Mouse (Mus musculus) lung, postnatal 0 days (tissue): ENCODE data around the gene Nipal1. TPM values are rescaled to one million over a fixed set of nuclear protein-coding genes. Genes with fewer than 3 reads are reported as not detected.

Experiments used
- ATAC-seq: fragments of 200-750 bp; cut with Nextera tagmentation; 2 replicates; pipeline ENCODE4 v1.8.0; 2017; ENCODE audit warnings: moderate library complexity
- DNase-seq: peaks from one replicate; pipeline ENCODE4 v3.0.0-alpha.2; 2016; ENCODE audit warnings: low spot score
- H3K27ac ChIP-seq: fragments of 300-500 bp; sonication (generic); 2 replicates; pipeline ENCODE4 v1.5.1; 2014; ENCODE audit warnings: antibody characterized with exemption, mild to moderate bottlenecking, low read length, mixed read lengths
- H3K27me3 ChIP-seq: fragments of 300-500 bp; sonication (generic); replicated peaks from 2 replicates; pipeline ENCODE4 v1.6.1; 2014; ENCODE audit warnings: low read length, mixed read lengths; ENCODE audit not compliant: insufficient read depth
- H3K36me3 ChIP-seq: fragments of 300-500 bp; sonication (generic); 2 replicates; pipeline ENCODE4 v1.6.1; 2014; ENCODE audit warnings: low read length, mixed read lengths; ENCODE audit not compliant: insufficient read depth
- H3K4me1 ChIP-seq: fragments of 300-500 bp; sonication (generic); 2 replicates; pipeline ENCODE4 v1.6.1; 2014; ENCODE audit warnings: antibody characterized with exemption, low read depth, low read length, mixed read lengths; ENCODE audit not compliant: insufficient read depth
- H3K4me2 ChIP-seq: fragments of 300-500 bp; sonication (generic); replicated peaks from 2 replicates; pipeline ENCODE4 v1.6.1; 2014; ENCODE audit warnings: low read depth, mild to moderate bottlenecking, low read length, moderate library complexity, mixed read lengths
- H3K4me3 ChIP-seq: fragments of 300-500 bp; sonication (generic); 2 replicates; pipeline ENCODE4 v1.5.1; 2014; ENCODE audit warnings: low read depth, low read length
- H3K9ac ChIP-seq: fragments of 300-500 bp; sonication (generic); replicated peaks from 2 replicates; pipeline ENCODE4 v1.6.1; 2014; ENCODE audit warnings: low read depth, mild to moderate bottlenecking
- H3K9me3 ChIP-seq: fragments of 300-500 bp; sonication (generic); 2 replicates; pipeline ENCODE4 v1.6.1; 2016; ENCODE audit warnings: low read length, mixed read lengths
- CTCF ChIP-seq: IDR thresholded peaks from 2 replicates; pipeline ENCODE4 v1.5.1; 2016; ENCODE audit warnings: antibody characterized with exemption, mild to moderate bottlenecking
- EP300 ChIP-seq: IDR thresholded peaks from 2 replicates; pipeline ENCODE4 v1.6.1; 2016; ENCODE audit warnings: antibody characterized with exemption, mild to moderate bottlenecking, control low read depth
- WGBS: fragments of 180-500 bp; shearing (Covaris S2); extraction: QIAGEN DNeasy Blood & Tissue Kit; methylation state at CpG from one replicate; pipeline ENCODE4 v1.1.7; 2014; 5-methylcytosine and 5-hydroxymethylcytosine counted together
- polyA plus RNA-seq: library from polyadenylated mRNA; unstranded; fragments of >200 nt; fragmentation: Nextera tagmentation; extraction: Ambion mirVana; gene quantifications from 2 replicates; pipeline ENCODE4 v1.2.1, GENCODE M21; 2015

The Nipal1 gene
- polyA plus RNA-seq, result 11.0 TPM in 2 replicates

GRCm38 (mm10) chr5:72647418-72647907 lies at the start of gene Nipal1:
Gene Nipal1 (plus strand): TSS chr5:72647795.
- WGBS, result under 1% methylated on average over 25 of the region's 25 CpGs
- peak within 1 kb of the TSS; percentile 59 for H3K27ac ChIP-seq
- TF ChIP-seq EP300 (no peak), CTCF (peak; percentile 39)
- H3K4me3 ChIP-seq, result peak within 1 kb of the TSS; percentile 48
- no peaks in the 10 kb centered on the region for H3K4me1 ChIP-seq
- no peaks in the 10 kb centered on the region for H3K27me3 ChIP-seq
- H3K9ac ChIP-seq, result peak within 1 kb of the TSS; percentile 39; the same call in 1 of the 2 replicates
- H3K4me2 ChIP-seq, result peak within 1 kb of the TSS; percentile 79
- ATAC-seq, result peak; percentile 95
- H3K9me3 ChIP-seq, result no peaks in the 10 kb centered on the region
- peak; percentile 92 for DNase-seq
- no peaks in the 10 kb centered on the region for H3K36me3 ChIP-seq

- TF ChIP-seq EP300 (no peak), CTCF (peak; percentile 68)
- peak; percentile 63 for DNase-seq
- Histone ChIP-seq H3K4me3 (no peak overlapping the region), H3K4me2 (no peak overlapping the region), H3K27me3 (no peaks in the 10 kb centered on the region), H3K4me1 (no peaks in the 10 kb centered on the region), H3K9ac (no peak overlapping the region), H3K9me3 (no peaks in the 10 kb centered on the region), H3K27ac (no peak overlapping the region), H3K36me3 (no peaks in the 10 kb centered on the region)
- 12% methylated on average over 5 of the region's 5 CpGs for WGBS
- ATAC-seq, result peak; percentile 44
Measured at GRCm38 (mm10) chr5:72601006-72601405, 46.6 kb upstream of the Nipal1 start.

- no peak overlapping the region for H3K27ac ChIP-seq
- DNase-seq, result no peak
- no peak overlapping the region for H3K4me3 ChIP-seq
- H3K9ac ChIP-seq, result no peak overlapping the region
- H3K9me3 ChIP-seq, result no peaks in the 10 kb centered on the region
- no peak for ATAC-seq
- WGBS, result 80% methylated on average over 4 of the region's 4 CpGs
- no peaks in the 10 kb centered on the region for H3K36me3 ChIP-seq
- H3K4me1 ChIP-seq, result no peaks in the 10 kb centered on the region
- H3K4me2 ChIP-seq, result no peak overlapping the region
- no peaks in the 10 kb centered on the region for H3K27me3 ChIP-seq
- TF ChIP-seq EP300 (no peak), CTCF (no peak)
Measured at GRCm38 (mm10) chr5:72603138-72603537, 44.5 kb upstream of the Nipal1 start.

- TF ChIP-seq CTCF, result no peak
- no peak for TF ChIP-seq EP300
- no peak overlapping the region for H3K9ac ChIP-seq
- no peak overlapping the region for H3K4me2 ChIP-seq
- H3K36me3 ChIP-seq, result no peaks in the 10 kb centered on the region
- H3K27me3 ChIP-seq, result no peaks in the 10 kb centered on the region
- DNase-seq, result no peak
- H3K4me3 ChIP-seq, result no peak overlapping the region
- no peaks in the 10 kb centered on the region for H3K4me1 ChIP-seq
- H3K27ac ChIP-seq, result no peak overlapping the region
- H3K9me3 ChIP-seq, result no peaks in the 10 kb centered on the region
- no peak for ATAC-seq
- WGBS, result 72% methylated on average over 4 of the region's 4 CpGs
Measured at GRCm38 (mm10) chr5:72617413-72617812, 30.2 kb upstream of the Nipal1 start.

- Histone ChIP-seq H3K4me2 (no peak overlapping the region), H3K4me3 (no peak overlapping the region), H3K27me3 (no peaks in the 10 kb centered on the region), H3K27ac (no peak overlapping the region), H3K9me3 (no peaks in the 10 kb centered on the region), H3K36me3 (no peaks in the 10 kb centered on the region), H3K9ac (no peak overlapping the region), H3K4me1 (no peaks in the 10 kb centered on the region)
- ATAC-seq (no peak), DNase-seq (no peak)
- 79% methylated on average over 1 of the region's 1 CpGs for WGBS
- TF ChIP-seq EP300 (no peak), CTCF (no peak)
Measured at GRCm38 (mm10) chr5:72621022-72621421, 26.6 kb upstream of the Nipal1 start.

GRCm38 (mm10) chr5:72630026-72630425 lies 17.6 kb upstream of the Nipal1 start:
- Histone ChIP-seq H3K9me3 (no peaks in the 10 kb centered on the region), H3K9ac (no peak overlapping the region), H3K4me1 (no peaks in the 10 kb centered on the region), H3K27me3 (no peaks in the 10 kb centered on the region), H3K4me2 (no peak overlapping the region), H3K36me3 (no peaks in the 10 kb centered on the region), H3K27ac (no peak overlapping the region), H3K4me3 (no peak overlapping the region)
- no peak for ATAC-seq
- no peak for TF ChIP-seq CTCF
- no peak for TF ChIP-seq EP300
- 79% methylated on average over 6 of the region's 6 CpGs for WGBS
- DNase-seq, result no peak

- Histone ChIP-seq H3K9me3 (no peaks in the 10 kb centered on the region), H3K36me3 (no peaks in the 10 kb centered on the region), H3K27me3 (no peaks in the 10 kb centered on the region), H3K4me1 (no peaks in the 10 kb centered on the region), H3K27ac (no peak overlapping the region), H3K9ac (no peak overlapping the region), H3K4me2 (no peak overlapping the region), H3K4me3 (no peak overlapping the region)
- DNase-seq (no peak), ATAC-seq (no peak)
- 79% methylated on average over 9 of the region's 9 CpGs for WGBS
- TF ChIP-seq EP300 (no peak), CTCF (no peak)
Measured at GRCm38 (mm10) chr5:72634791-72635271, 12.8 kb upstream of the Nipal1 start.
